Mouse (Mus musculus) bone marrow, adult 2 months (tissue): ENCODE data around the gene Snx9.

ENCODE experiments used
- CTCF ChIP-seq: fragments of 200-500 bp; IDR thresholded peaks from 2 replicates; pipeline ENCODE4 v1.5.1; 2011; ENCODE audit warnings: low read length, control low read depth; ENCODE audit not compliant: control insufficient read depth, insufficient read depth
- POLR2A ChIP-seq: fragments of 200-500 bp; IDR thresholded peaks from 2 replicates; pipeline ENCODE4 v1.6.1; 2011; ENCODE audit warnings: low read depth, mild to moderate bottlenecking, control low read depth, low read length, borderline replicate concordance; ENCODE audit not compliant: control insufficient read depth

- no peak for TF ChIP-seq CTCF
- TF ChIP-seq POLR2A, result no peak
Observed at GRCm38 (mm10) chr17:5878878-5879277, 37.7 kb downstream of the Snx9 start.
